Mouse (Mus musculus): ENCODE measurements around the gene Bace1. TPM values are rescaled to one million over a fixed set of nuclear protein-coding genes. Genes with fewer than 3 reads are reported as not detected.
"Not testable (repeated sequence)": the region's sequence is repeated elsewhere in the genome, so short reads cannot be mapped to it uniquely, and the experiment has no call there.

Bace1 gene
- total RNA-seq, 4 experiments from 2014 or later, result 28.3 to 64.8 (median 51.1) TPM

- no peak for DNase-seq (ENCODE audit: low spot score in 2 of 2)
These were observed 4.9 kb upstream of the Bace1 start for GRCm38 (mm10) chr9:45833461-45833860.

- DNase-seq (ENCODE audit: low spot score in 2 of 2), result no peak
These were observed 329 bp upstream of the Bace1 start for GRCm38 (mm10) chr9:45838069-45838433.

- DNase-seq (ENCODE audit: low spot score in 2 of 2), result peak; percentile 68 to 73
These were observed 980 bp downstream of the Bace1 start for GRCm38 (mm10) chr9:45839139-45839981.

GRCm38 (mm10) chr9:45839982-45840300, 1.6 kb downstream of the Bace1 start:
- peak in 1 of 2 experiments; percentile 23 for DNase-seq (ENCODE audit: low spot score in 2 of 2)

GRCm38 (mm10) chr9:45840331-45840730, 2.0 kb downstream of the Bace1 start:
- peak; percentile 71 to 72 for DNase-seq (ENCODE audit: low spot score in 2 of 2)

- peak in 1 of 2 experiments; percentile 49 for DNase-seq (ENCODE audit: low spot score in 2 of 2)
These were observed 3.1 kb downstream of the Bace1 start for GRCm38 (mm10) chr9:45841458-45841857.

- DNase-seq (ENCODE audit: low spot score in 2 of 2), result peak in 1 of 2 experiments; percentile 14
These were observed 4.6 kb downstream of the Bace1 start for GRCm38 (mm10) chr9:45843007-45843406.

GRCm38 (mm10) chr9:45843780-45844179, 5.4 kb downstream of the Bace1 start:
- no peak for DNase-seq (ENCODE audit: low spot score in 2 of 2)

GRCm38 (mm10) chr9:45845541-45845940, 7.2 kb downstream of the Bace1 start:
- no peak for DNase-seq (ENCODE audit: low spot score in 2 of 2)

- DNase-seq (ENCODE audit: low spot score in 2 of 2), result not testable (repeated sequence)
These were observed 7.8 kb downstream of the Bace1 start for GRCm38 (mm10) chr9:45846176-45846575.

- no peak for DNase-seq (ENCODE audit: low spot score in 2 of 2)
These were observed 8.6 kb downstream of the Bace1 start for GRCm38 (mm10) chr9:45846891-45847460.

GRCm38 (mm10) chr9:45849528-45850408, 11.4 kb downstream of the Bace1 start:
- peak; percentile 64 to 73 for DNase-seq (ENCODE audit: low spot score in 2 of 2)

- no peak for DNase-seq (ENCODE audit: low spot score in 2 of 2)
These were observed 12.3 kb downstream of the Bace1 start for GRCm38 (mm10) chr9:45850528-45851155.

- DNase-seq (ENCODE audit: low spot score in 2 of 2), result no peak
These were observed 12.9 kb downstream of the Bace1 start for GRCm38 (mm10) chr9:45851330-45851729.

GRCm38 (mm10) chr9:45851776-45852175, 13.4 kb downstream of the Bace1 start:
- DNase-seq (ENCODE audit: low spot score in 2 of 2), result no peak

- no peak for DNase-seq (ENCODE audit: low spot score in 2 of 2)
These were observed 15.3 kb downstream of the Bace1 start for GRCm38 (mm10) chr9:45853695-45854094.

- no peak for DNase-seq (ENCODE audit: low spot score in 2 of 2)
These were observed 15.8 kb downstream of the Bace1 start for GRCm38 (mm10) chr9:45854136-45854535.

- no peak for DNase-seq (ENCODE audit: low spot score in 2 of 2)
These were observed 21.0 kb downstream of the Bace1 start for GRCm38 (mm10) chr9:45859364-45859763.

- no peak for DNase-seq (ENCODE audit: low spot score in 2 of 2)
These were observed 23.4 kb downstream of the Bace1 start for GRCm38 (mm10) chr9:45861813-45862212.

GRCm38 (mm10) chr9:45869181-45869580, 30.8 kb downstream of the Bace1 start:
- no peak for DNase-seq (ENCODE audit: low spot score in 2 of 2)

- no peak for DNase-seq (ENCODE audit: low spot score in 2 of 2)
These were observed 31.9 kb downstream of the Bace1 start for GRCm38 (mm10) chr9:45870265-45870664.

Measured in gastrocnemius, adult 8-10 months (tissue).